Mouse (Mus musculus): Measurements from ENCODE around the gene Tppp3. TPM values are rescaled to one million over a fixed set of nuclear protein-coding genes. Genes with fewer than 3 reads are reported as not detected.

Gene Tppp3
- polyA plus RNA-seq, 1 experiment from 2014 or later = 63.6 TPM

Other genes with a start within 250 kb of the Tppp3 start
- 38.2 and 38.8 TPM in 2 replicates for gene D230025D16Rik, start 246.4 kb downstream of the Tppp3 start, polyA plus RNA-seq (2015; fragmentation: Nextera tagmentation; extraction: Ambion mirVana)
- gene B3gnt9, start 216.4 kb downstream of the Tppp3 start, polyA plus RNA-seq (2015; fragmentation: Nextera tagmentation; extraction: Ambion mirVana) = 23.4 and 26.0 TPM in 2 replicates
- 29.8 and 33.6 TPM in 2 replicates for gene Tradd, start 206.9 kb downstream of the Tppp3 start, polyA plus RNA-seq (2015; fragmentation: Nextera tagmentation; extraction: Ambion mirVana)
- gene Fbxl8, start 206.9 kb downstream of the Tppp3 start, polyA plus RNA-seq (2015; fragmentation: Nextera tagmentation; extraction: Ambion mirVana) = 4.8 and 4.9 TPM in 2 replicates
- gene Hsf4, start 201.7 kb downstream of the Tppp3 start, polyA plus RNA-seq (2015; fragmentation: Nextera tagmentation; extraction: Ambion mirVana) = 0.61 and 0.69 TPM in 2 replicates
- gene Nol3, start 195.4 kb downstream of the Tppp3 start, polyA plus RNA-seq (2015; fragmentation: Nextera tagmentation; extraction: Ambion mirVana) = 1.5 and 1.7 TPM in 2 replicates
- gene 4931428F04Rik, start 181.7 kb downstream of the Tppp3 start, polyA plus RNA-seq (2015; fragmentation: Nextera tagmentation; extraction: Ambion mirVana) = 9.7 and 10.0 TPM in 2 replicates
- 30.3 and 32.9 TPM in 2 replicates for gene Exoc3l, start 175.4 kb downstream of the Tppp3 start, polyA plus RNA-seq (2015; fragmentation: Nextera tagmentation; extraction: Ambion mirVana)
- 76.4 and 77.3 TPM in 2 replicates for gene E2f4, start 173.9 kb downstream of the Tppp3 start, polyA plus RNA-seq (2015; fragmentation: Nextera tagmentation; extraction: Ambion mirVana)
- gene Elmo3, start 165.9 kb downstream of the Tppp3 start, polyA plus RNA-seq (2015; fragmentation: Nextera tagmentation; extraction: Ambion mirVana) = 10.1 and 12.1 TPM in 2 replicates
- 1.6 and 2.8 TPM in 2 replicates for gene Lrrc29, start 145.2 kb downstream of the Tppp3 start, polyA plus RNA-seq (2015; fragmentation: Nextera tagmentation; extraction: Ambion mirVana)
- gene Tmem208, start 145.2 kb downstream of the Tppp3 start, polyA plus RNA-seq (2015; fragmentation: Nextera tagmentation; extraction: Ambion mirVana) = 110 and 116 TPM in 2 replicates
- 10.6 and 11.9 TPM in 2 replicates for gene Fhod1, start 123.6 kb downstream of the Tppp3 start, polyA plus RNA-seq (2015; fragmentation: Nextera tagmentation; extraction: Ambion mirVana)
- gene Slc9a5, start 122.7 kb downstream of the Tppp3 start, polyA plus RNA-seq (2015; fragmentation: Nextera tagmentation; extraction: Ambion mirVana) = 6.4 and 7.2 TPM in 2 replicates
- 1.1 and 1.5 TPM in 2 replicates for gene Plekhg4, start 98.3 kb downstream of the Tppp3 start, polyA plus RNA-seq (2015; fragmentation: Nextera tagmentation; extraction: Ambion mirVana)
- gene Kctd19, start 58.0 kb downstream of the Tppp3 start, polyA plus RNA-seq (2015; fragmentation: Nextera tagmentation; extraction: Ambion mirVana) = not detected in 2 replicates
- 0.43 and 0.67 TPM in 2 replicates for gene Lrrc36, start 58.0 kb downstream of the Tppp3 start, polyA plus RNA-seq (2015; fragmentation: Nextera tagmentation; extraction: Ambion mirVana)
- gene Zdhhc1, start 25.4 kb upstream of the Tppp3 start, polyA plus RNA-seq (2015; fragmentation: Nextera tagmentation; extraction: Ambion mirVana) = 44.0 and 50.9 TPM in 2 replicates
- gene Hsd11b2, start 47.2 kb upstream of the Tppp3 start, polyA plus RNA-seq (2015; fragmentation: Nextera tagmentation; extraction: Ambion mirVana) = 2.6 and 2.8 TPM in 2 replicates
- gene Atp6v0d1, start 94.5 kb upstream of the Tppp3 start, polyA plus RNA-seq (2015; fragmentation: Nextera tagmentation; extraction: Ambion mirVana) = 80.8 and 82.1 TPM in 2 replicates
- gene Ripor1, start 133.7 kb upstream of the Tppp3 start, polyA plus RNA-seq (2015; fragmentation: Nextera tagmentation; extraction: Ambion mirVana) = 30.6 and 34.1 TPM in 2 replicates
- 131 and 140 TPM in 2 replicates for gene Ctcf, start 165.0 kb upstream of the Tppp3 start, polyA plus RNA-seq (2015; fragmentation: Nextera tagmentation; extraction: Ambion mirVana)
- gene Agrp, start 165.9 kb upstream of the Tppp3 start, polyA plus RNA-seq (2015; fragmentation: Nextera tagmentation; extraction: Ambion mirVana) = 0.69 and 0.79 TPM in 2 replicates
- 0.77 and 1.4 TPM in 2 replicates for gene Carmil2, start 214.7 kb upstream of the Tppp3 start, polyA plus RNA-seq (2015; fragmentation: Nextera tagmentation; extraction: Ambion mirVana)
- 61.7 and 66.5 TPM in 2 replicates for gene Acd, start 229.6 kb upstream of the Tppp3 start, polyA plus RNA-seq (2015; fragmentation: Nextera tagmentation; extraction: Ambion mirVana)
- gene Pard6a, start 229.6 kb upstream of the Tppp3 start, polyA plus RNA-seq (2015; fragmentation: Nextera tagmentation; extraction: Ambion mirVana) = 16.3 and 17.6 TPM in 2 replicates
- 0.17 TPM in 1 of 2 replicates, not detected in the other for gene 4933405L10Rik, start 236.1 kb upstream of the Tppp3 start, polyA plus RNA-seq (2015; fragmentation: Nextera tagmentation; extraction: Ambion mirVana)
- gene Enkd1, start 236.7 kb upstream of the Tppp3 start, polyA plus RNA-seq (2015; fragmentation: Nextera tagmentation; extraction: Ambion mirVana) = 27.3 and 28.9 TPM in 2 replicates